Mouse (Mus musculus): ENCODE data around the gene Fam155a. TPM values are rescaled to one million over a fixed set of nuclear protein-coding genes. Genes with fewer than 3 reads are reported as not detected.
"Not testable (repeated sequence)": the region's sequence is repeated elsewhere in the genome, so short reads cannot be mapped to it uniquely, and the experiment has no call there.

The Fam155a gene
- polyA plus RNA-seq, 1 experiment, result not detected

- Histone ChIP-seq H3K27ac (replicated peaks; ENCODE audit: low read depth, low read length) (no peak overlapping the region), H3K4me1 (ENCODE audit: control insufficient read depth, insufficient read depth, insufficient read length, low read length) (no peaks in the 10 kb centered on the region), H3K4me3 (ENCODE audit: insufficient read depth, low read depth, low read length) (no peak overlapping the region)
Measured at GRCm38 (mm10) chr8:9418856-9419800, 351.8 kb downstream of the Fam155a start.

- Histone ChIP-seq H3K4me3 (ENCODE audit: insufficient read depth, low read depth, low read length) (no peak overlapping the region), H3K27ac (replicated peaks; ENCODE audit: low read depth, low read length) (no peak overlapping the region), H3K4me1 (ENCODE audit: control insufficient read depth, insufficient read depth, insufficient read length, low read length) (no peaks in the 10 kb centered on the region)
Measured at GRCm38 (mm10) chr8:9416189-9416588, 354.8 kb downstream of the Fam155a start.

GRCm38 (mm10) chr8:9408480-9408879 lies 362.5 kb downstream of the Fam155a start:
- no peak overlapping the region for H3K27ac ChIP-seq (replicated peaks; ENCODE audit: low read depth, low read length)
- H3K4me3 ChIP-seq (ENCODE audit: insufficient read depth, low read depth, low read length), result no peak overlapping the region
- no peaks in the 10 kb centered on the region for H3K4me1 ChIP-seq (ENCODE audit: control insufficient read depth, insufficient read depth, insufficient read length, low read length)

GRCm38 (mm10) chr8:9406204-9406603 lies 364.8 kb downstream of the Fam155a start:
- H3K4me3 ChIP-seq (ENCODE audit: insufficient read depth, low read depth, low read length), result no peak overlapping the region
- no peaks in the 10 kb centered on the region for H3K4me1 ChIP-seq (ENCODE audit: control insufficient read depth, insufficient read depth, insufficient read length, low read length)
- H3K27ac ChIP-seq (replicated peaks; ENCODE audit: low read depth, low read length), result no peak overlapping the region

- no peaks in the 10 kb centered on the region for H3K4me1 ChIP-seq (ENCODE audit: control insufficient read depth, insufficient read depth, insufficient read length, low read length)
- H3K27ac ChIP-seq (replicated peaks; ENCODE audit: low read depth, low read length), result no peak overlapping the region
- no peak overlapping the region for H3K4me3 ChIP-seq (ENCODE audit: insufficient read depth, low read depth, low read length)
Measured at GRCm38 (mm10) chr8:9404651-9405050, 366.3 kb downstream of the Fam155a start.

GRCm38 (mm10) chr8:9402393-9402792 lies 368.6 kb downstream of the Fam155a start:
- Histone ChIP-seq H3K4me3 (ENCODE audit: insufficient read depth, low read depth, low read length) (no peak overlapping the region), H3K27ac (replicated peaks; ENCODE audit: low read depth, low read length) (no peak overlapping the region), H3K4me1 (ENCODE audit: control insufficient read depth, insufficient read depth, insufficient read length, low read length) (no peaks in the 10 kb centered on the region)

GRCm38 (mm10) chr8:9398606-9399263 lies 372.2 kb downstream of the Fam155a start:
- Histone ChIP-seq H3K4me3 (ENCODE audit: insufficient read depth, low read depth, low read length) (no peak overlapping the region), H3K4me1 (ENCODE audit: control insufficient read depth, insufficient read depth, insufficient read length, low read length) (no peaks in the 10 kb centered on the region), H3K27ac (replicated peaks; ENCODE audit: low read depth, low read length) (no peak overlapping the region)

- no peaks in the 10 kb centered on the region for H3K4me1 ChIP-seq (ENCODE audit: control insufficient read depth, insufficient read depth, insufficient read length, low read length)
- H3K27ac ChIP-seq (replicated peaks; ENCODE audit: low read depth, low read length), result no peak overlapping the region
- H3K4me3 ChIP-seq (ENCODE audit: insufficient read depth, low read depth, low read length), result no peak overlapping the region
Measured at GRCm38 (mm10) chr8:9398040-9398439, 372.9 kb downstream of the Fam155a start.

- Histone ChIP-seq H3K27ac (replicated peaks; ENCODE audit: low read depth, low read length) (no peak overlapping the region), H3K4me1 (ENCODE audit: control insufficient read depth, insufficient read depth, insufficient read length, low read length) (no peaks in the 10 kb centered on the region), H3K4me3 (ENCODE audit: insufficient read depth, low read depth, low read length) (no peak overlapping the region)
Measured at GRCm38 (mm10) chr8:9394670-9395069, 376.3 kb downstream of the Fam155a start.

- Histone ChIP-seq H3K27ac (replicated peaks; ENCODE audit: low read depth, low read length) (no peak overlapping the region), H3K4me3 (ENCODE audit: insufficient read depth, low read depth, low read length) (no peak overlapping the region), H3K4me1 (ENCODE audit: control insufficient read depth, insufficient read depth, insufficient read length, low read length) (no peaks in the 10 kb centered on the region)
Measured at GRCm38 (mm10) chr8:9393246-9393645, 377.7 kb downstream of the Fam155a start.

GRCm38 (mm10) chr8:9390229-9390628 lies 380.7 kb downstream of the Fam155a start:
- not testable (repeated sequence) for H3K4me3 ChIP-seq (ENCODE audit: insufficient read depth, low read depth, low read length); H3K27ac ChIP-seq (replicated peaks; ENCODE audit: low read depth, low read length); H3K4me1 ChIP-seq (ENCODE audit: control insufficient read depth, insufficient read depth, insufficient read length, low read length)

GRCm38 (mm10) chr8:9369201-9369600 lies 401.8 kb downstream of the Fam155a start:
- Histone ChIP-seq H3K4me3 (ENCODE audit: insufficient read depth, low read depth, low read length) (no peak overlapping the region), H3K27ac (replicated peaks; ENCODE audit: low read depth, low read length) (no peak overlapping the region), H3K4me1 (ENCODE audit: control insufficient read depth, insufficient read depth, insufficient read length, low read length) (no peaks in the 10 kb centered on the region)

- Histone ChIP-seq H3K4me3 (ENCODE audit: insufficient read depth, low read depth, low read length) (no peak overlapping the region), H3K4me1 (ENCODE audit: control insufficient read depth, insufficient read depth, insufficient read length, low read length) (no peaks in the 10 kb centered on the region), H3K27ac (replicated peaks; ENCODE audit: low read depth, low read length) (no peak overlapping the region)
Measured at GRCm38 (mm10) chr8:9367721-9368120, 403.2 kb downstream of the Fam155a start.

GRCm38 (mm10) chr8:9365381-9365780 lies 405.6 kb downstream of the Fam155a start:
- Histone ChIP-seq H3K27ac (replicated peaks; ENCODE audit: low read depth, low read length) (no peak overlapping the region), H3K4me3 (ENCODE audit: insufficient read depth, low read depth, low read length) (no peak overlapping the region), H3K4me1 (ENCODE audit: control insufficient read depth, insufficient read depth, insufficient read length, low read length) (no peaks in the 10 kb centered on the region)

GRCm38 (mm10) chr8:9348523-9349135 lies 422.3 kb downstream of the Fam155a start:
- Histone ChIP-seq H3K4me1 (ENCODE audit: control insufficient read depth, insufficient read depth, insufficient read length, low read length) (no peaks in the 10 kb centered on the region), H3K4me3 (ENCODE audit: insufficient read depth, low read depth, low read length) (no peak overlapping the region), H3K27ac (replicated peaks; ENCODE audit: low read depth, low read length) (no peak overlapping the region)

All from brown adipose tissue, adult 24 weeks (tissue).